Mouse (Mus musculus): ENCODE data around the gene Xpnpep1. TPM values are rescaled to one million over a fixed set of nuclear protein-coding genes. Genes with fewer than 3 reads are reported as not detected.

Gene Xpnpep1
- total RNA-seq, 2 experiments from 2014 or later: 70.5 to 77.0 TPM

DNA sequence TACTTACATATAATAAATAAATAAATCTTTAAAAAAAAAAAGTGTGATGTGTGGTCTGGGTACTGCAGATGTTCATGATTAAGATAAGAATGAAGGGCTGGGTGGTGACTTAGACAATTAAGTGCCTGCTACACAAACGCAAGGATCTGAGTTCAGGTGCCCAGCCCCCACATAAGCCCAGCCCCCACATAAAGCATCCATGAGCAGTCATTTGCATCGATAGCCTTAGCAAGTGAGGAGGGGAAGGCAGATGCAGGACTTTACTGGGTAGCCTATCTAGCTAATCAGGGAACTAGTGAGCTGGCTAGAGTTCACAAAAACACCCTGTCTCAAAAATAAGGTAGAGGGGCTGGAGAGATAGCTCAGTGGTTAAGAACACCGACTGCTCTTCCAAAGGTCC, 29.4 kb upstream of the Xpnpep1 start:
- no peak for ATAC-seq (replicated peaks; ENCODE audit: poor library complexity, severe bottlenecking)

DNA sequence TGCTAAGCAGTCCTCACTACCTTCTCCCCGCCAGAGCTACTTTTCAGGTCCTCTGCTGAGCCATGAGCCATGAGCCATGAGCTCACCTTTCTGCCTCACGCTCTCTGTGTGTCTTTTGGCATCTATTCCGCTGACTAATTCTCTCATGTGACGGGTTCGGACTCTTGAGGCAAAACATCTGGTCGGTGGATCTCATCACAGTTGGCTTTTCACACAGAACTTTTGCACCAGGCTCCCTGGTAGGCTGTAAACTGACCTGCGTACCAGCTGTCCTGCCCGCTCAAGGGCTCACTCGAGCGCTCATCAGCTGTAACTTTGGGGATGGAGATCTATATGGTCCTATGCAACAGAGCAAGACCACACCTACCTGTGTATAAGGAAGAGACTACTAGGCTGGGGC, 26.9 kb upstream of the Xpnpep1 start:
- no peak for ATAC-seq (replicated peaks; ENCODE audit: poor library complexity, severe bottlenecking)

DNA sequence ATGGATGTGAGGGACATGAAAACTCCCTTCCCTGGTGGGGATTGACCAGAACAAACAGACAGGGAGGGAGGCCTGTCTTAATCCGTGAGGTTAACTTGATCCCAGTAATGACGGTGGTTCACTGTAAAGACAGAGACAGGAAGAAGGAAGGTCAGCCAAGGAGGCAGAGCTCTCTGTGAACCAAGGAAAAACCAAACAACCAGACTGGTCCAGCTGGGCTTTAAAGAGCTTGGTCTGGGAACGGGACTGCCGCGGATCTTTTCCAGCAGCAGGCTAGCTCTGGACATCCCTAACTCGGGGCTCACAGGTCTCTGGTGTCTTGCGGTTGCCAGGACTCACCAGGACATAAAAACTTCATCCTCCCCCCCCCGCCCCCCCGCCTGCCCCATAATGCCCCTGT, 26.5 kb upstream of the Xpnpep1 start:
- no peak for ATAC-seq (replicated peaks; ENCODE audit: poor library complexity, severe bottlenecking)

DNA sequence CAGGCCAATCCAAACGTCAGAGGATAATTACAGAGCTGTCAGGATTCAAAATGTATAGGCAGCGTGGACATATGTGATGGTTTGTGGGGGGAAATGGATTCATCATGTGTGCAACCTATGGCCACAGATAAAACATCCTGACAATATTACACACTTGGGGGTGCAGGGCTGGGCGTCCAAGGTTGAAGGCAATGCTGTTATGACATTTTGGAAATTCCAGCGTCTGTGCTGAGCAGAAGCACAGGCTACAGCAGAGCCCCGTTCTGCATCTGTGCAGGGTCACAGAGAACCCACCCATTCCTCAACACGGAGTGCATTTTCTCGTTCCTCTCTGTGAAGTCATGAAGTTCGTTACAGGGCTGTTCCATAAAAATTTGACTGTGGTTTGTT, 25.0 kb upstream of the Xpnpep1 start:
- no peak for ATAC-seq (replicated peaks; ENCODE audit: poor library complexity, severe bottlenecking)

DNA sequence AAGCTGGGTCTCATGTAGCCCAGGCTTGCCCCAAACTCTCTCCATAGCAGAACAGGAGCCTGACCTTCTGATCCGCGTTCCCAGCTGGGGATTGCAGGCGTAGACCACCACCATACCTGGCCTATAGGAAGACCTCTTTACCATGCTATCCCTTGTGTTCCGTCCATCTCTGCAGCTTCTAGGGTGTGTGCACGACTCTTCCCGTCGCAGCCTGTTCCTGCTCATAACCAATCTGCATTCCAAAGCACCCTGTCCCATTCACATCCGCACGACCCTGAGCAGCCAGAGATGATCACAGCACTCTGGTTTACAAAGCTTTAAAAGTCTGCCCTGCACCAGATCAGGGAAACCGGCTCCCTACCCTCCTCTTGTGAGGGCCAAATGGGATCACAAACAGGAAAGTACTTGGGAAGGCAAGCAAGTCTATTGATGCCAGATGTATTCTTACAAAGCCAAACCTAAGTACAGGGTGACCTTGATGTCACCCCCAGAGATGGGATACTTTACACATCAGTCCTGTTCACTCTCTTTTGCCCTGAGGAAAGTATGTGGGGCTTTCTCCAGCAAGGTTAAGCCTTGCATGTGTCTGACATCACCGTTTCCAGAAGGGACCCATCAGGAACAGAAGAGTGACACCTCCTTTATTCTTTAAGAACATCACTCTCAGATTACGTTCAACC, 24.4 kb upstream of the Xpnpep1 start:
- no peak for ATAC-seq (replicated peaks; ENCODE audit: poor library complexity, severe bottlenecking)

DNA sequence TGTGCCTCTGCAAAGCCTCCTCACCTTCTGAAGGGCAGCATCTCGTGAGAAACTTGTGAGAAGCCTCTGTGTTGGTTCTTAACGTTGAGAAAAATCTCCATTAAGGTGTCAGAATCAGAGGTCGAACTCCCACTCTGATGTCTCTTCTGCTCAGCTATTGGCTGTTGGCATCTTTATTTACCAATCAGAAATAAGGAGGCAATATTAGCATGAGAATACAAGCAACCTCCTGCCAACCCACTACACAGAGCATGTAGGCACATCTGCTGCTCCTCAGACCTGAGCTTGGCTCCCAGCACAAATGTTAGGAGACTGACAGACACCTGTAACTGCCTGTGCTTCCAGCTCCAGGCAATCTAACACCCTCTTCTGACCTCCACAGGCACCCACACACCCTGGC, 22.0 kb upstream of the Xpnpep1 start:
- ATAC-seq (replicated peaks; ENCODE audit: poor library complexity, severe bottlenecking): no peak

DNA sequence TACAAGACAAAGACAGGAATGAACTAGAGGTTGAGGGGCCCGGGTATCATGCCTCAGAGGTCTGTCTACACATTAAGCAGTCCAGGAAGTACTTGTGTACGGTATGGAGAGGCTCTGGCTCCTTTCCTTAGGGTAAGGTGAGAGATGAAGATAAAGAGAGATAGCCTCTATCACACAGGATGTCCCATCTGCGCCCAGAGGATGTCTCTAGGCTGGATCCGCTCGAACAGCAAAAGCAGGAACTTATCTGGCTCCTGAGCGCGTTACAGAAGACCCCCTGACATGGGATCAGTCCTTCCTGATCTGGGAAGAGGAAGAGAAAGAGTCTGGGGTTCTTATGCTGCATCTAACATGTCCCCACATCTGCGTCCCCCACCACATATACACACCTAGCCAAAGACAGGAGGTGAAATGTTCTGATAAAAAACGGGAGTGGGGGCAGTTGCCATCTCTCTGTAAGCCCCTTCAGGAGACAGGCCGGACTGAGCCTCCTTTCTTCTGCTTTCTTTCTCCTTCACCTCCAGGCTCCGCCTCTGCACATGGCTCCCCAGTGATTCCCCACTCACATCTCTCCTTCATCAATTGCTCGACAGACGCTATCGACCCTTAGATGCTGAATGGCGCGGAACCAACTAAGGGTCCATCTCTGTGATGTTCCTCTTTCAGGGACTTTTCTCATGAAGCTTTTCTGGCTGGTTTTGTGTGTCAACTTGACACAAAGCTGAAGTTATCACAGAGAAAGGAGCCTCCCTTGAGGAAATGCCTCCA, 19.5 kb upstream of the Xpnpep1 start:
- ATAC-seq (replicated peaks; ENCODE audit: poor library complexity, severe bottlenecking): no peak

DNA sequence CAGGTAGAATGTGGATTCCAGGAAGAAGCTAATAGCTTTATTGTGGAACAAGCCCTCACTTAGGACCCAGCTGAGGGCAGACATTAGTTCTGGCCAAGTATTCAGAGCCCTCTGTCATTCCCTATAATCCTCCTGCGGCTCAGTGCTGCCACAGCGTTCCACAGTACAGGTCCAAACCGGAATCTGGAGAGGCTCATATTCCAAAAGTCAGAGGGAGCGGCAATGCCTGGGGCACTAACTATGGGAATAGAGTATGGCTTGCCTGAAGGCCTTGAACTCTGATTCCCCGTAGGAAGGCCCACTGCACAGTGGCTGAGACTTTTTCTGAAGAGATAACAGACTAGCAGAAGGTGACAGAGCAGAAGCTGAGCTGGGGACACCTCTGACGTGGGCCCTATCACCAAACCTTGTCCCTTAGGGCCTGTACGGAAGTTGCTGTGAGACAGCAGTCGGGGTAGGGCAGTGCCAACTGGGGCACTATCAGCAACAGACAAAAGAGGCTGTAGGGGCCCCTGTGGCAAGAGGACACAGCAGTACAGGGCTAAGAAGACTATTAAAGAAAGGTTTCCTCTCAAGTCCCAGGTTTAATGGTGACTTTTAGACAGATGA, 18.8 kb upstream of the Xpnpep1 start:
- no peak for ATAC-seq (replicated peaks; ENCODE audit: poor library complexity, severe bottlenecking)

DNA sequence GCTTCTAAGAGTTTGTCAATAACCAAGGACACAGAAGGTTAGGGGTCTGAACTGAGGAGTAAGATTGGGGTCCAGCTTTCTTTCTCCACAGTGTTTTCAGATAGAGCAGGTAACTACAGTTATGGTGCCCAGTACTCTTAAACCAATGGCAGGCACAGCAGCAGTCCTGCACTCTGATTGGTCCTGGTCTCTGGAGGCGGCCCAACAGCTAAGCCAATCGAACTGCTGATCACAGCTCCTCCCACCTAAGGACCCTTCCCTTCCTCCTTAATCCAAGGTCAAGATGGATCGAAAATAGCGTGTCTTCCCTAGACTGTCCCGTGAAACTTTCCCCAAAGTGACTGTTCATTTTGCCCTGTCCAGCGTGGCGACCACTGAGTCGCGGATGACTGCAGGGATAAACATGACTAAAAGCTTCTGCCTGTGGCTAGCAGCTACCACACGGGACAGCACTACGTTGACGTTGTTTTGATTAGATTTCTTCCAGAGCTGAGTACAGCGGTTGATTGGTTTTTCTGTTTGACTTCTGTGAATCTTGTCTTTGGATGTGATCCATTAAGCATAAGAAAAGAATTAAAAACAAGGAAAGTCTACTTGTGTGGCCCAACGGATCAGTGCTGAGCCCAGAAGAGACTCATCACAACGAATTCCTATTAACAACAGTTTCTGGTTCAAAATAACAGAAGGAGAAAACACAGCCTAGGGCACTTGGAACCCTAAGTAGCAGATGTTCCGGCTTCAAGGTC, 18.1 kb upstream of the Xpnpep1 start:
- no peak for ATAC-seq (replicated peaks; ENCODE audit: poor library complexity, severe bottlenecking)

DNA sequence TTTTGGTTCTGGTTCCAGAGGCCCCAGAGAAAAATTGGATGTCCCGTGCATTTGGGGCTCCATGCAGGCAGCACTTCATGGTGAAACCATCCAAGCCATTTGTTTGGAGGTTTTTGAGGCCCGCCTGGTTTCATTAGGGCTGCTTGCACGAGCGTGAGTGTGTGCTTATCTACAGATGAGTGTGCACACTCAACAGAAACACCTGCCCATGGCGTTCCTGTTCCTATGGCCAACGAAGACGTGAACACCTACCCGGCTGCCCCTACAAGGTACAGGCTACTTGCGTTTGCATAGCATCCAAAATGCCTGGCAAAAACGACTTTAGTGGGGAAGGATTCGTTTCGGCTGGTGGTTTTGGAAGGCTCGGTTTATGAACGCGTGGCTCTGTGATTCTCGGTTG, 13.3 kb upstream of the Xpnpep1 start:
- ATAC-seq (replicated peaks; ENCODE audit: poor library complexity, severe bottlenecking): no peak

DNA sequence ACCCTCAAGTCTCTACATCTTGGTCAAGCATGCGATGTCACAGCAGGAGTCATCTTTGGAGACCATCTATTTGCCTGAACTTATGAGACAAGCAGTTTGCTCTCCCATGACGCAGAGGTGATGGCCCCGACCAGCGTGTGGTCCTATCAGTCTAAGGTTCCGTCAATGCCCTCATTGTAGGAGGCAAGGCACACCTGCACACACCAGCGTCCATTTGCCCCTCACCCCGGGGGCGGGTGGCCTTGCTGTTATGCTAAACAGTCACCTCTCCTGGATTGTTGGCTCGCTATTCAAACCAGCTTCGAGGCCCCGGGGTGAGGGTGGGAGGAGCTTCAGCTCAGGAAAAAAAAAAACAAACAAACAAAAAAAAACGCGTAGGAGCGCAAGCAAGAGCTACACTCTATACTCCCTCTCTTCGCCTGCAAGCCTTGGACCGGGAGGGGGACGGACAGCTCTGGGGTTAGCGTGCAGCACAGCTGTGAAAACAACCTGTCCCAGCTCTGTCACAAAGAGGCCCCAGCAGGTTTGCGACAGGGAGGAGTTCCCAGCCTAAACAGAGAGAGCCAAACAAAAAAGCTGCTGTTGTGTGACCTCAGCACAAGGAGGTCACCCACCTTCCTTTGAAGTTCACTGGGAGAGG, 12.1 kb upstream of the Xpnpep1 start:
- ATAC-seq (replicated peaks; ENCODE audit: poor library complexity, severe bottlenecking): no peak

DNA sequence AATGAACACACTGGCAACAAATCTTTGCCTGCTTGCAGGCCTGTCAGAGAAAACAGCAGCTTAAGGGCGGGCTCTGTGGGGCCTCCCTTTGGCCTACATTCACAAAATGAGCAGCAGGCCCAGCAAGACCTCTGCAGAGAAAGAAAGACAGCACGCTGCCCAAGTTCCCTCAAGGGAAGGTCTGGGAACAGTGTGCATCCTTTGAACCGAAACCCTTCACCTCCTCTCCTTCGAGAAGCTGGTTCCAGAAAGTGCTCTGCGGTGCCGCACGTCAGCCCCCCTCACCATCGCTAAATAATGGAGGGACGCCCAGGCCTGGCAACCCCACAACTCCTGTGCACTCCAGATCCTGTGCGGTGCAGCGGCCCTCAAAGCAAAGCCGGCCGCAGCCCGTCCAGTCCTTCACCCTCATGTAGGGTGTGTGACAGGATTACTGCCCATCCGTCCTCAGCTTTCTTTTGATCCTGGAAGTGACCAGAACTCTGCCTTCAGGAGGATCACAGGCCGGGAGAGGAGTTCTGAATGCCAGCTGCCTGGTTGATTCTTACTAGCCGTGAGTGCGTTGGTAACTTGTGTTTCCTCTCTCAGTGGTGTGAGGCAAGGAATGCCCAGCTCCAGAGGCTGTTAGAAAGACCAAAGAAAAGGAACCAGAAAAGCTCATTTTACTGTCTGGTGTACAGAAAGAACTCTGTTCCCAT, 11.4 kb upstream of the Xpnpep1 start:
- ATAC-seq (replicated peaks; ENCODE audit: poor library complexity, severe bottlenecking): no peak

DNA sequence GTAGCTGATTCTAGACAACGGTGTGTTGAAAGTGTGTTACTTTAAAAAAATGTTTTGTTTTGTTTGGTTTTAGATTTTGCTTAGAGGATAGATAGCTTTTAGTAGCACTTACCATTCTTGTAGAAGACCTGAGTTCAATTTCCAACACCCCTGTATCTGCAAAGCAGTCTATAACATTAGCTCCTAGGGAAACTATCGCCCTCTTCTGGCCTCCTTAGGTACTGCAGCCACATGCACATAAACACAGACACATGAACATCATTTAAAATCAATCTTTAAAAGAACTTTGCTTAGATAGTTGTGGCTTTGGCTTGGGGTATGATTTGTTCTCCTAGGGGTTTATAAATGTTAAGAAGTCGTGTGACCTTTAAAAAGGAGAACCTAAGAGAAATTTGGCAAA, 10.1 kb upstream of the Xpnpep1 start:
- ATAC-seq (replicated peaks; ENCODE audit: poor library complexity, severe bottlenecking): no peak

DNA sequence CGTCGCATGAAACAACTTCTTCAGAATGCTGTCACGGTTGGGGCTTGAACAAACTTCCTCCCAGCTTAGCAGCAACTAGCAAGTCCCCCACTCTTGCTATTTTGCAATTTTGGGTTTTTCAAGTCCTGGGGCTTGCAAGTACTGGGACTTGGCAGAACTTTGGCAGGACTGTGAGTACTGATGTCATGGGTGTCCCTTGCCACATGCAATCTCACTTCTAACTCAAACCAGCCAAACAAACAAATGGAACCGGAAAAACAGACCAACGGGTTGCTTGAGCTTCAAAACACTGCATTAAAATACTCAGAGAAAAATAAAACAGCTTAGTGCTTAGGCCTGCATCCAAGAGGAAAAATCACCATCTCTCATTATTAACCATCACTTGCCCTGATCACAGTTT, 7.2 kb upstream of the Xpnpep1 start:
- peak; percentile 22; the same call in 1 of the 2 replicates for ATAC-seq (replicated peaks; ENCODE audit: poor library complexity, severe bottlenecking)

DNA sequence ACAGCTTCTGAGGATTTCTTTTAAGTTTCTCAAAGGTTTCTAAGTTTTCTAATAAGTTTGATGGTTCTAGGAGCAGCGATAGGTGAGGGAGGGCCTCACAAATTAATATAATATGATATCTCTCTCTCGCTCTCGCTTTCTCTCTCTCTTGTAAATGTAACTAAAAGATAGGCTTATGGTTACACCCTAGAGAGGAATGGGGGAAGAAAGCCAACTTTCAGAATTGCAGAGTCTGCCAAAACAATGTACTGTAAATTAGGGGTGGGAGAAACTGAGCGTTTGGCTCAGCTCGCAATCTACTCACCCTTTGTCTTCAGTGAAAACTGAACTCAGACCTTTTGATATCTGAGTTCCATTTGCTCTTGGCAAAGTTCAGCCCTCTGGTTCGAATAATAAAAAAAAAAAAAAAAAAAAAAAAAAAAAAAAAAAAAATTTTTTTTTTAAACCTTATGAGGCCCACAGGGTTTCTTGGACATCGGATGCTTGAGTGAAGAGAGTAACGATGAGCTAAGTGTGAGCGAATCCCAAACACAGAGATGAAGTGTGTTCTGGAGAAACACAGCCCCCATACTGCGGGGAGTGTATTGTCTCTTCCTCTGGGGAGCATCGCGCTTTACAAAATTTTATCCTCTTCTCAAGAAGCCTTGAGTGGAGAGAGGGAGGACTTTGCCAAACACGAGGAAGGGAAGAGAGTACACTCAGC, 3.6 kb upstream of the Xpnpep1 start:
- no peak for ATAC-seq (replicated peaks; ENCODE audit: poor library complexity, severe bottlenecking)

DNA sequence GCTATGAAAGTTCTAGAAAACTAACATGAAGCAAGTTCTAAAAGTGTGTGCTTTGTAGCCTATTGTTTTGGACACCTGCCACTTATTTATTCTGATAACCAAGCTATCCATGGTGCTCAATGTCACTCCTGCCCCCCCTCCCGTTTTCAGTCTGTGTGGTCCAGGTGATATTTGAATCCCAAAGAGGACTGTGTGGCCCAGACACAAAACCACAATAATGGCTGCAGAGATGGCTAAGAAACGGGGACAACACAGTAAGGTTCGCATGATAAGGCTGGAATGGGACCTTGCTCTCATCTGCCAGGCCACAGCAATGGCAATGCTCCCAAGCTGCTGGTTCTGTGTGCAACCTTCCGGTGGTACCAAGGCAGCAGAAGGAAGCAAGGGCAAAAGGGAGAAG, 1.6 kb upstream of the Xpnpep1 start:
- ATAC-seq (replicated peaks; ENCODE audit: poor library complexity, severe bottlenecking): no peak

DNA sequence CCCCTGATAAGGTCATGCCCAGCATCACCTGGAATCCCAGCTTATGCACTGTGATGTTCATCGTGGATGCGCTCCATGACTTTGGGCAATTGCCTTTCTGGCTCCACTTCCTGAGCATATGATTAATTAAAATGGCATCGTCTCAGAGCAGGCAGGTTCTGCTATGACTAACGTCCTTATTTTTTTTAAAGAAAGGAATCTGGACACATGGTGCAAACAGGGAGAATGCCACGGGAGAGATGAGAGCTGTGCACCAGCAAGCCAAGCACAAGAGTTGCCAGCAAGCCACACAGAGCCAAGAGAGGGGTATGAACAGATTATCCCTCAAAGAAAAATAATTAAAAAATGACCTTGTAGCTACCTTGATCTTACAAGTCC, 1.1 kb upstream of the Xpnpep1 start:
- ATAC-seq (replicated peaks; ENCODE audit: poor library complexity, severe bottlenecking): no peak

DNA sequence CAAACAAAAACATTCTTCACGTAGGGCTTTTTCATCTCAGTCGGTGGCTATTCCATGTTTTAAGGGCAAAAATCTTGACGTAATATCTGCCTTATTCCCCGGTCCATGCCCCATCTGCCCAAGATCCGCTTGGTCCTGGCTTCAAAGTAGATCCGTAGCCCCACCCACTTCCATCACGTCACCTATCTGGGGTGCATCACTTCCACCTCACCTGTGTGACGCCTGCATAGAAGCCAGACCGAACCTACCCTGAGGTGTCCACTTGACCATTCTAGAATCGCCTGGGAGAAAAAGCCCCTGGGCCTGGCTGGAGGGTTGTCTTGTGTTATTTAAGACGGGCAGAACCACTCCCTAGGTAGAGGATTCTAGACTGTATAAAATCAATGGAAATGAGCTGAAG, 924 bp downstream of the Xpnpep1 start:
- ATAC-seq (replicated peaks; ENCODE audit: poor library complexity, severe bottlenecking): no peak

DNA sequence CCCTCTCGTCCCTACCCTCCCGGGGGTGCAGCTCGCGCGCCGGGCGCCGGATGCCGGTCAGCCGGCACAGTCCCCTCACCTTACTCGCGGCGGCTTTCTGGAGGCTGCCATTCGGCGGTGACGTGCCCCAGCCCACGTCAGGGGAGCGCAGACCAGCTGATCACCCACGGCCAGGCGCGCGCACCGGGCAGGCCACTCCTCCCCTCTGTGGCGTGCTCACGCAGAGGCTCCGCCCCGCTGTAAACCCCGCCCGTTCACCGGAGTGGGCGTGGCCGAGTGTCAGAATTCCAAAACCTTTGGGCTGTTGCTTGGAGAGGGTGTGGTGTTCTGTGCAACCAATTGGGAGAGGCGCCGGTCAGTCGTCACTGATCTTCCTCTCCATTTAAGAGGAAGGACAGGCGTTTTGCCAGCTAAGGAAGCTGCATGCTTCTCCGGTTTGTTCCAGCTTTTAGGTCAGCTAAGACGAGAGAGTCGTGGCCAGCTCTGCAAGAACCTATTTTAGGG, 1.5 kb downstream of the Xpnpep1 start:
- ATAC-seq (replicated peaks; ENCODE audit: poor library complexity, severe bottlenecking): peak; percentile 92
